Mouse (Mus musculus) heart, postnatal 14 days (tissue): ENCODE measurements around the gene Vps11. TPM values are rescaled to one million over a fixed set of nuclear protein-coding genes. Genes with fewer than 3 reads are reported as not detected.
A peak's percentile ranks its signal among the peaks of the same experiment; 100 is the strongest.
"Not testable (repeated sequence)": the region's sequence is repeated elsewhere in the genome, so short reads cannot be mapped to it uniquely, and the experiment has no call there.

Source experiments
- DNase-seq, 2 experiments: peaks; one replicate each; pipeline ENCODE4 v3.0.0; 2021 to 2022
- intact Hi-C: fragments of 180-260 bp; cut with DNase I; formaldehyde crosslinking; loops from one replicate; pipeline ENCODE4 v1.15.1; 2025
- long read RNA-seq, 2 experiments: library from polyadenylated mRNA; stranded (forward); transcript quantifications; one replicate each; pipeline ENCODE4 v2.0.0; 2021
- total RNA-seq, 2 experiments: library from RNA; stranded (reverse); gene quantifications; 2 replicates each; pipeline ENCODE4 v1.2.3; 2021

The Vps11 gene
- 10 to 100 TPM; 17.8 to 19.5 TPM for total RNA-seq
- long read RNA-seq, experiment 1, transcript Vps11-201 (16 exons, 3,536 nt) = major isoform, 44 of 49 reads
- long read RNA-seq, experiment 1, partial matches to known transcripts = 1 of 49 reads
- long read RNA-seq, experiment 1, other reads (novel, unspliced or antisense) = 4 of 49 reads
- long read RNA-seq, experiment 2, transcript Vps11-201 (16 exons, 3,536 nt) = major isoform, 51 of 57 reads
- long read RNA-seq, experiment 2, partial matches to known transcripts = 1 of 57 reads
- long read RNA-seq, experiment 2, other reads (novel, unspliced or antisense) = 5 of 57 reads

DNA sequence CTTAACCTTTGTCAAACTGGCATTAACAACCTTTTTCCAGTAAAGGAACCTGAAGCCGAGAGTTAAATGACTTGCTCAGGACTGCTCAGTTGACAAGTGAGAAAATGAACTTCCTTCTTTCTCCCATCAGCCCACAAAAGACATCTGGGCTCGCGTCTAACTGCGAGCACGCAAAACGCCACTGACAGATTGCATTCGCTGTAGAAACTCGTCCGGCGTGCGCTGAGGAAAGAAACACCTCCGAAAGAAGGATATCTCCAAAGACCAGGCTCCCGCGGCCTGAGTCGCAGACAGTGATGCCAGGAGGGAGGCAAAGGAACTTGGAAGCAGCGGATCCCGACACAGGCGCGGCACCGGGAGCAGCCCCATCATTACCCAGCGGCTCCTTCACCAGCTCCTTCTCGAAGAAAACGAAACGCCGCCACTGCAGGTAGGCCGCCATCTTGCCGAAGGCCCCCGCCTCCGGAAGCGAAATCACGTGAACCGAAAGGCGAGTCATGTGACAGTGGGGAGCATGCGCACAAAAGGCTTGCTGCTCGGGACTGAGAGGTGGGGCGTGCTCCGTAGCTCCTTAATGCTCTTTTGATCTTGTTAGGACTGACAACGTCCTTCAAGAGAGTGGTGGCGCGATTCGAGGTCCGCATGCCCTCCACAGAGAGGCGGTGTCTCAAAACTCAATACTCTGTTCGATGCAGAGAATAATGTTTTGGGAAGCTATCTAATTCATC lies at the start of gene Vps11:
Gene Vps11 (minus strand): TSS at position 481 of the 728 bp plus-strand sequence.
- intact Hi-C loops = no loop called here
- peak; percentile 93 to 96 for DNase-seq

DNA sequence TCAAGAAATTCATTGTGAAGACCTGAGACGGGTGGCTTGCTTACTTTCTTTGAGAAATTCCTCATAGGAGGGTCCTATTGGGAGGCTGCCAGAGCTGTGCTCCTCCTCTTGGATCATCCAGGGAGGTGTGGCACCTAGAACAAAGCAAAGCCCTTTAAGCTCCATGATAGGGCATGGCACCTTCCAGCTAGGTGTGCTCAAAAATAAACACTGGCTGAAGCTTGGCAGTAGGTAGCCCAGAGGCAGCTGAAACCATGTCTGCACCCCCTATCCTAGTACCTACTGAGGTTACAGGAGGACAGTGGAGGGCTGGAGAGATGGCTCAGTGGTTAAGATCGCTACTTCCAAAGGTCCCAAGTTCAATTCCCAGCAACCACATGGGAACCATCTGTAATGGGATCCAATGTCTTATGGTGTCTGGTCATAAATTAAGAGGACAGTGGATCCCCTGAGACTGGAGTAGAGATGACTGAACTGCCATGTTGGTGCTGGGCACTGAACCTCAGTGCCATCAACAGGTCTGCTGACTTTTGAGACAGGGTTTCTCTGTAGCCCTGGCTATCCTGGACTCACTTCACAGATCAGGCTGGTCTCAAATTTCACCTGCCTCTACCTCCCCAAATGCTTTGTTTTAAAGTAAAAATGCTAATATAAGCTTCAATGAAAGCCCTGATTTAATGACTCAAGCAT lies 49.3 kb upstream of the Vps11 start:
- intact Hi-C loops = no loop called here
- no peak for DNase-seq

DNA sequence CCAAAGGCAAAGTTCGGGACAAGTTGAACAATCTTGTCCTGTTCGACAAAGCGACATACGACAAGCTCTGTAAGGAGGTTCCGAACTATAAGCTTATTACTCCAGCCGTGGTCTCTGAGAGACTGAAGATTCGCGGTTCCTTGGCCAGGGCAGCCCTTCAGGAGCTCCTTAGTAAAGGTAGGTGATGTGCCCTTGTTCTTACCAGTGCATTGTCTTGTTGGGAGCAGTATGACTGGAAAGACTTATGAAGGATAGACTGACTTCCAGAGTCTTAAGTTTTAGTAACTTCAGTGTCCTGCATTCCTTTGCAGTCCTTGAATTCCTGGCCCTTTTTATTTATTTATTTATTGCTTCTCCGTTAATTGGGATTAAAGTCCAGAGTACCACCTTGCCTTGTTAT lies 47.2 kb upstream of the Vps11 start:
- intact Hi-C loops, DNase-seq: not testable (repeated sequence)

DNA sequence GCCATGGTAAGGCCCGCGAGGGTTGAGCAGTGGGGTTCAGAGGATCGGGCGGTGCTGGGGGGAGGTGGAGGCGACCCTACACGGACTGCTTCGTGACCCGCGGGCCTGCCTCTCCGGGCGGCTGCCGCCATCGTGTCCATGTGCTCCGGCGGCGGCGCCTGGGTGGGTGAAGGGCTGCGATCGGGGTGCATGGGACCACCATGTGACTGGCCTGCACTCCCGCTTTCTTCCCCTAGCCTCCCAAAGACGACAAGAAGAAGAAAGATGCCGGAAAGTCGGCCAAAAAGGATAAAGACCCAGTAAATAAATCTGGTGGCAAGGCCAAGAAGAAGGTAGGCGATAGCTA lies 46.3 kb upstream of the Vps11 start:
- no peak for DNase-seq
- intact Hi-C loops = no loop called here

DNA sequence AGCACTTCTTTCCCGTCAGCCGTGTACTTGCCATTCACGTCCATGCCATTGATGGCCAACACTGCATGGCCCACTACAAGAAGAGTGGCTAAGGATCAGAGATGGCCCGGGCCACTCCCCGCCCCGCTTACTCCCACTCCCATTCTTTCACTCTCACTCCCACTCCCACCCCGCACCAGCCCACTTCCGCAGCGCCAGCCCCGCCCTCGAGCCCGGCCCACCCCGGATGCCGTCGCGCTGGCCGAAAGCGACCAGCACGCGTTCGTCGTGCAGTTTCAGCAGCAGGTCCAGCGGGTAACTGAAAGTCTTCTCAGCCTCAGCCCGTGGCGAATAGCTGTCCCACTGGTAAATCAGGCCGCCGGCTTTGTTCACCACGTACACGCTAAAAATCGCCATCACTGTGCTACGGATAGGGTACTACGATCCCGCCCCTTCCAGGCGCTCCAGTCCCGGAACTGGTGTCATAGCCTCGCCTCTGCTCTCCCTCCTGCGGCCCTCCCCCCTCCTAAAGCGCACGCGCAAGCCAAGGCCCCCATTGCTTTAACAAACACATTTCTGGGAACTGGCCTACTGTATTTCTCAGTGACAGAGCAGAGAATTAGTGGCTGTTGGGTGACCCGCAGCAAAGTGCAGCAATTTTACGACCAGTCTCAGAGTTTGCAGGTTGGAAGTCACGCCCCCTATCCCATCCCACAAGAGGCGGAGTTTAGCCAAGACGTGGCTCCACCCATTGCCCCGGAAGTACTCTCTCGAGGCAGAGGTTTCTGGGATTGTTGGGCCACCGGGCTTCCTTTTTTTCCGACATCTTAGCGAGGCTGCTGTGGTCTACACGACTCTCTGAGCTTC lies 45.7 kb upstream of the Vps11 start, which contains the start of the genes Rps25 and Trappc4:
Gene Rps25 (plus strand): TSS at position 234 of the 846 bp plus-strand sequence.
Gene Trappc4 (minus strand): TSS at position 695 of the 846 bp plus-strand sequence.
- DNase-seq = peak; percentile 89 to 93
- intact Hi-C loops = no loop called here

DNA sequence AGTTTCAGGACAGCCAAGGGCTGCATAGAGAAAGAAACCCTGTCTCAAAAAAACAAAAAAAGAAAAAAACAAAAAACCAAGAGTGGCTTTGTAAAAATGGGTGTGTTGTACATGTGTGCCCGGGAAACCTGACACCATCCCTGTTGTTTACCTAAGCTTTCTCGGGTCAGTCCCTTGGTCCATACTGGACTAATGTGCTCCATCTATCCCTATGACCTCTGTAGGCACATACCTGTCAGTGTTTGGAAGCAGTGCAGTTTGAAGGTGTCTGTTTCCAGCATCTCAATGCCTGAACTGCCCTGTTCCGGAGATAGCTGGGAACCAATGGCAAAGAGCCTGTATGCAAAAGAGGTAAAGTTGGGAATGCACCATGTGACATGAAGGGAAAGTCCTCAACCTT lies 43.5 kb upstream of the Vps11 start:
- DNase-seq = no peak
- intact Hi-C loops = no loop called here

DNA sequence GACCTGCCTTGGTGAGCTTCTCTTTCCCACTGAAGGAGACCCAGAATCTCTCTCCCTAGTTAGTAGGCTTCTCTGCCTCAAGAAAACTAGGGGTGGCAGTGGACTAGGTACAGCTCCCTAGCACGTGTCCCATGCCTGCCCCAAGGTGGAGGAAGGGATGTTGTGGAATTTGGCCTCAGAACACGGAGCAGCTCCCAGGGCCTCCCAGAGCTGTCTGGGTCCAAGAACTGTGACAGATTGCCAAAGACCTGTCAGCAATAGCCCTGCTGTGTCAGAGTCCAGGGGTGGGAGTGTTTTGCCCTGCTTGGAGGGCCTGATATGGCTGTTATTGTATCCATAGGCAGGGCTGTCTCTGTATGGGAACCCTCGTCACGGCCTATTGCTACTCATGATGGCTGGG lies 39.6 kb upstream of the Vps11 start:
- peak; percentile 43 to 64 for DNase-seq
- intact Hi-C loops = no loop called here

DNA sequence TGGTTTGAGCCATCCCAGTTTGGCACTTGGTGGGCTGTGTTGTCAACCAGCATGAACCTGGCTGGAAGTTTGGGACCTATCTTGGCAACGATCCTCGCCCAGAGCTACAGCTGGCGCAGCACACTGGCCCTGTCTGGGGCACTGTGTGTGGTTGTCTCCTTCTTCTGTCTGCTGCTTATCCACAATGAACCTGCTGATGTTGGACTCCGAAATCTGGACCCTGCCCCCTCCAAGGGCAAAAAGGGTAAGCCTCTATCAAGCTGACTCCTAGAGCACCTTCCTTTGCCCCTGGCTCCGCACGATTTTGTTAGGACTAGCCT lies 38.3 kb upstream of the Vps11 start:
- peak; percentile 35 to 49 for DNase-seq
- intact Hi-C loops = no loop called here

DNA sequence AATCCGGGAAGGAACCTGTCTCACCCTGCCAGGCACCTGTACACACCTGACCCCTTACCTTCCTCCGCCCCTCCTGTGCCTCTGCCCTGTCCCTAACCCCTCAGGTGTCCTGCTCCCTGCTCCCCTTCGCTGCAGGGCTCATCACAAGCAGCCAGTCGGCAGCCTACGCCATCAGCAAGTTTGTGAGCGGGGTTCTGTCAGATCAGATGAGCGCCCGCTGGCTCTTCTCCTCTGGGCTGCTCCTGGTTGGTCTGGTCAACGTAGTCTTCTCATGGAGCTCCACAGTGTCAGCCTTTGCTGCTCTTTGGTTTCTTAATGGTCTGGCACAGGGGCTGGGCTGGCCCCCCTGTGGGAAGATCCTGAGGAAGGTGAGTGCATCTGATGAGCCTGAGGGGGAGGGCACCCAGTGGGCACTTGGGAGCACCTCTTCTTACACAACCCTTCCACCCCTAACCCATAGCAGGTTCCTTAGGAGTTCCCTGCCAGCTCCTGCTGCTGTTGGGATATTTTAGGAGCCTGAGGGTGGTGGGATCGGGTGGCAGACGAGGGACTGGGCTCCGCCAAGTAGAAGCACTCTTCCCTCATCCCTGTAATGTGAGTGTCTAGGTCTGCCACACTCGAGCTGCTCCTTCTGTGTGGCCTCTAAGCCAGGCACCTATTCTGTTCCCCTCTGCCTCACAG lies 37.8 kb upstream of the Vps11 start:
- intact Hi-C loops = no loop called here
- no peak for DNase-seq

DNA sequence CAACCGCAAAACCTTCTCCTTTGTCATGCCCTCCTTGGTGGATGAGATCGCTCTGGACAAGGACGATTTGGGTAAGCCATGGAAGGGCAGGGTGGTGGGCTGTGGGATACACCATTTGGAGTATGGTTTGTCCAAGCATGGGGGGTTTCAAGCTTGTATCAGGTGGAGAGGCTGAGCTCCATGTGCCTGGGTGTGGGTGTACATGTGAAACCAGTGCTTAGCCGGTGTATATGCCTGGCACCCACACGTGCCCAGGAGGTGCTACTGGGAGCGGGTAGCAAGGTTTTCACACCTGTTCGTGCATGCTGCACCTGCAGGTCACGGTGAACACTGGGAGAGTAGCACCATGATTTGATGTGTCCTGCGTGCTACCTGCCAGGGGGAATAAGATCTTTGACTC lies 37.1 kb upstream of the Vps11 start:
- intact Hi-C loops = no loop called here
- no peak for DNase-seq

DNA sequence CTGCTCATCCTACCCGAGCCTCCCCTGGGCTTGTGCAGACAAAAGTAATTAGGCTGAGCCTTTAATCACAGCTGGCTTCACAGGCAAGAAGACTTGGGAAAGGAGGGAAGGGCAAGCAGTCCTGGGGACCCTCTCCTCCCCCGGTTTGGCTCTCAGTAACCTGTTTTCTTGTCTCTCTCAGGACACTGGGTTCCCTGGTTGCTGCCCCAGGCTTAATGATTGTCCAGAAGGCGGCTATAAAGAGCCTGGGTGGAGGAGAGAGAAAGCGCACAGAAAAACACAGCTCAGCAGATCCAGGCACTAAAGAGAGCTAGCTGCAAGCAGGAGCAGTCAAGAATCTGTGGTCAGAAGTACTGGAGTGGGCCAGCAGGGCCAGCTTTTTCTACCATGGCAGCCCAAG lies 36.6 kb upstream of the Vps11 start:
- intact Hi-C loops = no loop called here
- DNase-seq = no peak

DNA sequence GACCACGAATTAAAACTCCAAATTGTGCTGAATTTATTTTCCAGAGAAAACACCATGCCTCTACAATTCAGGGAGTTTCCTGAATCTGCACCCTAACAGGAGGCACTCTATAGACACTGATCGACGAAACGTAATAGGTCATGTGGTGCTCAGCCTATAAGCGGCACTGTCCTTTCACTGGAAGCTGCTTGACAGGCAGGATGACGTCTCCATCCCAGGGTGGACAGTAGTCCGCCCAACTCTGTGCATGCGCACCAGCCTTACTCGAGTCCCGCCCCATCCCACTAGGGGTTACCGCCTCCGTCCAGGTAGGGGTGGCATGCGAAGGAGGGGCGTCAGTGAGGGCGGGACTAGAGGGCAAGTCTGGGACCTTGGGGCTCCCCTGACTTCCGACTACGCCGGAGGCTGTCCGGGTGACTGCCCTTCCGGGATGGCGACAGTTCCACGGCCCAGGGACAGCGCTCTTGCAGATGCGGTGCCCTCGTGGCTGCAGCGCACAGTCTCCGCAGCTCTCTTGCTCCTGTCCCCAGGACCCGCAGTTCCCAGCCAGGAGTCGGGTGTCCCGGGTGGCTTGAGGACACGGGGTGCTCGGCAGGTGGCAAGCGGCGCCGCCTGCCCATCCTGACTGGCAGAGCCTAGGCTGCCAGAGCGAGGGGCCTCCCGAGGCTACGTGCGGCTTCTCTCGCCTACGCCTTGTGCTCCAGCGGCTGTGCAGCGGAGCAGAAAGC lies 35.4 kb upstream of the Vps11 start, which contains the start of gene Slc37a4:
Gene Slc37a4 (plus strand): TSS at position 169 of the 728 bp plus-strand sequence.
- DNase-seq = peak; percentile 90 to 91
- intact Hi-C loops = no loop called here

DNA sequence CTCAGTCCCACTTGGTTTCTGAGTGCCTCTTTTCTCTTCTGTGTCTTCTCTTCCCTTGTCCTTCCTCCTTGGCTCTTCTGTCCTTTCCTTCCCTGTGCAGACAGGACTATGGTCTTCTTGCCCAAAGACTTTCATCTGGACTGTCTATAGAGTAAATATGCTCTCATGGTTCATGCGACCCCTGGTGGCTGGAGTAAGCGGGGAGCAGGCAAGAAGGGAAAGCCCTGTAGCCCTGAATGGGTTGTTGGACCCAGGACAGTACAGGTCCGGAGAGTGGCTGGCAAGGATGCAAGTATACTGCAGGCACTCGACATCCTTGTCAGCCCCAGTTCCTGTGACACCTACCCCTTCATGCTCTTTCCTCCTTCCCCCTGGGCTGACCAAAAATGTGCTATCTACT lies 30.0 kb upstream of the Vps11 start:
- intact Hi-C loops = loop anchor here (2.0 to 5.0 kb wide), 2 partner anchors 153 to 264 kb away; no protein-coding TSS in a partner anchor
- peak; percentile 76 to 83 for DNase-seq

DNA sequence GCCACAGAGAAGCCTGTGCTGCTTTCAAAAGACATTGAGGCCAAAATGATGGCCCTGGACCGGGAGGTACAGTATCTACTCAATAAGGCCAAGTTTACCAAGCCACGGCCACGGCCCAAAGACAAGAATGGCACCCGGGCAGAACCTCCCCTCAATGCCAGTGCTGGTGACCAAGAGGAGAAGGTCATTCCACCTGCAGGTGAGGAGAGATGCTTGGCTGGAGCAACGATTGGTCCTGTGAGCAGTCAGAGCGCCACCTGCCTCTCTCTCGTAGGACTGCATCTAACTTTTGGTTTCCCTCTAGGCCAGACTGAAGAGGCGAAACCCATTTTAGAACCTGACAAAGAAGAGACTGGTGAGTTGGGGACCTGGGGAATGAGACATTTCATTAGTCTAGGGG lies 27.8 kb upstream of the Vps11 start:
- DNase-seq = peak; percentile 41 to 57
- intact Hi-C loops = loop anchor here (10.0 kb wide), 1 partner anchor 404 kb away; no protein-coding TSS in a partner anchor

DNA sequence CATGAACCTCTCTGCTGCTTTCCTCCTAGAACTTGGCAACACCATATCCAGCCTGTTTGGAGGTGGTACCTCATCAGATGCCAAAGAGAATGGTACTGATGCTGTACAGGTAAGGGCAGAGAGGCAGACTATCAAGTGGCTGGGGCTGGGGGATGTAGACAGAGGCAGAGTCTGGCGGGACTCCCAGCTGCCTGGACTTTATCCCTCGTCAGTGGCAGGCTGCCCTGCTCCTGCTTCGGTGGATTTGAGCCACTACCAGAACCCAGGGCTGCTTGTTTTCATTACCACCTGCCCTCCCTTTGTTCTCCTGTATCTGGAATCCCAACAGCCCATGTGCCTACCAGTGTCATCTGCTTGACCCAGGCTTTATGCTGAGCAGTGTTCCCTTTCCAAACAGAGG lies 25.8 kb upstream of the Vps11 start:
- no peak for DNase-seq
- intact Hi-C loops = loop anchor here (10.0 kb wide), 1 partner anchor 402 kb away; no protein-coding TSS in a partner anchor

DNA sequence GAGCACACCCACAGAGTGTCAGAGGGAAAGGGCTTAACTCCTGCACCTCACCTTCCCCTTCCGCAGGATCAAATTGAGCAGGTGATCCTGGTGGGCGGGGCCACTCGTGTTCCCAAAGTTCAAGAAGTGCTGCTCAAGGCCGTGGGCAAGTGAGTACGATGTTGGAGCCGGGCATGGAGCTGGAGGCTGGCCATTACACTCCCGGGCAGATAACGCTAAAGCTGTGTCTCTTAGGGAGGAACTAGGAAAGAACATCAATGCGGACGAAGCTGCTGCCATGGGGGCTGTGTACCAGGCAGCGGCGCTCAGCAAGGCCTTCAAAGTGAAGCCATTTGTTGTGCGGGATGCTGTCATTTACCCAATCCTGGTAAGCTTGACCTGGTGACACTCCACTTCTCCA lies 23.1 kb upstream of the Vps11 start:
- DNase-seq = no peak

DNA sequence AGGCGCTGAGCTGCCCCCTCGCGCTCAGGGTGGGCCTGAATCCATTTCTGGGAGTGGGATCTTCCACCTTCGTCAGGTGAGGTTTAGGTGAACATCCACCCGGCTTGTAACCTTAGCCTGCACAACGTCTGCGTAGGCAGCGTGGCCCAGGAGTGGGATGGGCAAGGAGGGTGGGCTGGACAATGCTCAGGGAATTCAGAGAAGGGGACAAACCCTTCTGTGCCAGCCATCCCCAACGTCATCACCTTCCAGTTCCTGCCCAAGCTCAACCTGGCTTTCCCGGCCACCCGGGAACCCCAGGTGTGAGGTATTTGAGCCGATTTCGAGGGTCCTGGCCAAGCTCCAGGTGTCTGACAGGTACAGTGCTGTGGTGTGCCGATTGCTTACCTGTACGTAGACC lies 18.4 kb upstream of the Vps11 start:
- no peak for DNase-seq
- intact Hi-C loops = loop anchor here (10.0 kb wide), 1 partner anchor 395 kb away; no protein-coding TSS in a partner anchor

More for the DNA sequence above, 23.1 kb upstream of the Vps11 start:
- intact Hi-C loops = loop anchor here (10.0 kb wide), 1 partner anchor 400 kb away; no protein-coding TSS in a partner anchor

DNA sequence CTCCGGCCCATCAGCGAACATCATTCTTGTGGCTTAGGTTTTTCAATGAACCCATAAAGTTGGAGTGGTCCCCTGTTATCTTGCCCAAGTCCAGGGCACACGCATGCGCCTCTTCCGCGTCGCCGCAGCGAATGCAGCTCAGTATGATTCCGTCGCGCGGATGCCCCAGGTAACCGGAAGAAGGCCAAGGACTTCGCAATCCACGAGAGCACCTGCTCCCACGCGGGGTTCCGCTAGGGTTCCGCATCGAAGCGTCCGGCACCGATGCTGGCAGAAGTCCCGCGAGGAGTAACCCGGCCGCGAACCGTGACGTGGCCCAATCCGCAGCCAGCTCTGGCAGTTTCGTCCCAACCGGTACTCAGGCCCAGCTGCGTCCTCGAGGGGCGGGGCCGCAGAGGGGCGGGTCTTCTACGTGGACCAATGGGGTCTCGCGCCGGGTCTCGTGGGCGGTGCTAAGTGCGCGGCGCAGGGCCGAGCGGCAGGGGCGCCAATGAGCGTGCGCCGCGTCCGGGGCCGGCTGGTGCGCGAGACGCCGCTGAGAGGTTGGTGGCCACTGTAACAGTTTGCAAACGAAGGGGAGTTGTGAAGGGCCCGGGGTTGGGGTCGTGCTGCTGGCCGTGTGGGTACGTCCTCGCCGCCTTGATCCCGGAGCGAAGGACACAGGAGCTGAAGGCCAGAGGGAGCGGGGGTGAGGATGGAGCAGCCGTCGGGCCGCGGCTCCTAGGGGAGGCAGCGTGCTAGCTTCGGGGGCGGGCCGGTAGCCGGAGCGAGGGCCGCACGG lies 17.8 kb upstream of the Vps11 start, which contains the start of gene Hyou1:
Gene Hyou1 (plus strand): TSS at position 437 of the 781 bp plus-strand sequence.
- peak; percentile 99 to 100 for DNase-seq
- intact Hi-C loops = no loop called here
